Mouse (Mus musculus) heart, postnatal 0 days (tissue): ENCODE results near the gene Sox18. TPM values are rescaled to one million over a fixed set of nuclear protein-coding genes. Genes with fewer than 3 reads are reported as not detected.
A peak's percentile ranks its signal among the peaks of the same experiment; 100 is the strongest.

Experiments
- ATAC-seq: fragments of 200-750 bp; cut with Nextera tagmentation; 2 replicates; pipeline ENCODE4 v1.8.0; 2017; ENCODE audit warnings: low read depth, moderate number of reproducible peaks, moderate library complexity; ENCODE audit not compliant: insufficient read depth
- DNase-seq: peaks from one replicate; pipeline ENCODE4 v3.0.0-alpha.2; 2016; ENCODE audit warnings: low spot score
- H3K27ac ChIP-seq: fragments of 300-500 bp; sonication (generic); 2 replicates; pipeline ENCODE4 v1.5.1; 2014; ENCODE audit warnings: low read depth, mild to moderate bottlenecking
- H3K27me3 ChIP-seq: fragments of 300-500 bp; sonication (generic); 2 replicates; pipeline ENCODE4 v1.6.1; 2014; ENCODE audit warnings: low read length, mixed read lengths; ENCODE audit not compliant: control insufficient read depth, insufficient read depth
- H3K36me3 ChIP-seq: fragments of 300-500 bp; sonication (generic); replicated peaks from 2 replicates; pipeline ENCODE4 v1.6.1; 2014; ENCODE audit warnings: low read length, mixed read lengths; ENCODE audit not compliant: control insufficient read depth, insufficient read depth
- H3K4me1 ChIP-seq: fragments of 300-500 bp; sonication (generic); 2 replicates; pipeline ENCODE4 v1.6.1; 2014; ENCODE audit warnings: antibody characterized with exemption; ENCODE audit not compliant: control insufficient read depth, insufficient read depth
- H3K4me2 ChIP-seq: fragments of 300-500 bp; sonication (generic); 2 replicates; pipeline ENCODE4 v1.6.1; 2014; ENCODE audit warnings: low read depth, mild to moderate bottlenecking, low read length, moderate library complexity
- H3K4me3 ChIP-seq: fragments of 300-500 bp; sonication (generic); 2 replicates; pipeline ENCODE4 v1.5.1; 2014; ENCODE audit warnings: low read depth, low read length
- H3K9ac ChIP-seq: fragments of 300-500 bp; sonication (generic); replicated peaks from 2 replicates; pipeline ENCODE4 v1.6.1; 2014; ENCODE audit warnings: low read depth, low read length, mixed read lengths
- H3K9me3 ChIP-seq: fragments of 300-500 bp; sonication (generic); replicated peaks from 2 replicates; pipeline ENCODE4 v1.6.1; 2016; ENCODE audit warnings: low read length; ENCODE audit not compliant: control insufficient read depth
- CTCF ChIP-seq: IDR thresholded peaks from 2 replicates; pipeline ENCODE4 v1.5.1; 2016; ENCODE audit warnings: antibody characterized with exemption, control low read depth, low read depth
- EP300 ChIP-seq: IDR thresholded peaks from 2 replicates; pipeline ENCODE4 v1.6.1; 2016; ENCODE audit warnings: antibody characterized with exemption, low read depth
- polyA plus RNA-seq: library from polyadenylated mRNA; unstranded; fragments of >200 nt; fragmentation: Nextera tagmentation; extraction: Ambion mirVana; gene quantifications from 2 replicates; pipeline ENCODE4 v1.2.1, GENCODE M21; 2015
- total RNA-seq: library from RNA; depleted of rRNA; stranded (reverse); fragments of >200 nt; gene quantifications from 2 replicates; pipeline ENCODE4 v1.2.3, GENCODE M21; 2014; ENCODE audit warnings: low replicate concordance; rRNA removed

Sox18 gene
- total and polyA plus RNA-seq, 2 experiments from 2014 or later = 53.1 to 69.4 TPM

DNA sequence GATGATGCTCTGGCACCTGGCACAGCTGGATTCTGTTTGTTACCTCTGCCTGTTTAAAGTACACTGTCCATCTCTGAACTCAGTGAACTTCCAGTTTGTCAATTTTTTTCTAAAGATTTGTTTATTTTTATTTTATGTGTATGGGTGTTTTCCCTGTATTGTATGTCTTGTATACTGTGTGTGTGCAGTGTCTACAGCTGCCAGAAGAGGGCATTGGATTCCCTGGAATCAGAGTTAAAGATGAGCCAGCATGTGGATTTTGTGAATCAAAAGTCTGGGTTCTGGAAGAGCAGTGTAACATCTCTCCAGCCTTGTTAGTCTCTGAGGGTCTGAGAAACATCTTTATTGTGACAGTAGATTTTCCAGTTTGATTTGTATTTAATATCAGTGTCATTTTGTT, 48.0 kb downstream of the Sox18 start:
- DNase-seq = no peak

More for the DNA sequence above, 48.0 kb downstream of the Sox18 start:
- Histone ChIP-seq H3K4me3 (no peak overlapping the region), H3K27me3 (no peaks in the 10 kb centered on the region), H3K4me1 (no peaks in the 10 kb centered on the region), H3K9ac (no peak overlapping the region), H3K36me3 (peaks cover 50% of the 10 kb centered on the region), H3K27ac (no peak overlapping the region), H3K4me2 (no peak overlapping the region), H3K9me3 (no peaks in the 10 kb centered on the region)
- TF ChIP-seq CTCF = peak; percentile 49
- TF ChIP-seq EP300 = no peak
- no peak for ATAC-seq

Other genes with a start within 250 kb of the Sox18 start
- gene Zbtb46, start 212.2 kb downstream of the Sox18 start, total RNA-seq = 13.3 and 18.4 TPM in 2 replicates
- gene Zbtb46, start 212.2 kb downstream of the Sox18 start, polyA plus RNA-seq = 6.7 and 7.5 TPM in 2 replicates
- gene Abhd16b, start 178.4 kb downstream of the Sox18 start, total RNA-seq = not detected in 2 replicates
- 0.16 TPM in 1 of 2 replicates, not detected in the other for gene Abhd16b, start 178.4 kb downstream of the Sox18 start, polyA plus RNA-seq
- gene Tpd52l2, start 174.5 kb downstream of the Sox18 start, total RNA-seq = 58.2 and 82.3 TPM in 2 replicates
- 101 and 103 TPM in 2 replicates for gene Tpd52l2, start 174.5 kb downstream of the Sox18 start, polyA plus RNA-seq
- 146 and 190 TPM in 2 replicates for gene Dnajc5, start 151.2 kb downstream of the Sox18 start, total RNA-seq
- 60.0 and 72.6 TPM in 2 replicates for gene Dnajc5, start 151.2 kb downstream of the Sox18 start, polyA plus RNA-seq
- gene Uckl1, start 86.7 kb downstream of the Sox18 start, total RNA-seq = 80.0 and 156 TPM in 2 replicates
- gene Uckl1, start 86.7 kb downstream of the Sox18 start, polyA plus RNA-seq = 59.3 and 61.5 TPM in 2 replicates
- 18.5 and 23.4 TPM in 2 replicates for gene Prpf6, start 79.8 kb downstream of the Sox18 start, total RNA-seq
- gene Prpf6, start 79.8 kb downstream of the Sox18 start, polyA plus RNA-seq = 30.7 and 31.8 TPM in 2 replicates
- gene Zfp512b, start 78.8 kb downstream of the Sox18 start, total RNA-seq = 14.5 and 17.6 TPM in 2 replicates
- 13.3 and 16.2 TPM in 2 replicates for gene Zfp512b, start 78.8 kb downstream of the Sox18 start, polyA plus RNA-seq
- 3.6 and 8.0 TPM in 2 replicates for gene Samd10, start 72.4 kb downstream of the Sox18 start, total RNA-seq
- 6.9 and 7.7 TPM in 2 replicates for gene Samd10, start 72.4 kb downstream of the Sox18 start, polyA plus RNA-seq
- gene Gm29797, start 14.6 kb downstream of the Sox18 start, total RNA-seq = not detected in 2 replicates
- not detected in 2 replicates for gene Gm29797, start 14.6 kb downstream of the Sox18 start, polyA plus RNA-seq
- gene Tcea2, start 8.7 kb upstream of the Sox18 start, total RNA-seq = 19.6 and 21.9 TPM in 2 replicates
- gene Tcea2, start 8.7 kb upstream of the Sox18 start, polyA plus RNA-seq = 15.2 and 16.2 TPM in 2 replicates
- gene Rgs19, start 22.3 kb upstream of the Sox18 start, total RNA-seq = 12.4 and 72.1 TPM in 2 replicates
- 13.2 and 16.4 TPM in 2 replicates for gene Rgs19, start 22.3 kb upstream of the Sox18 start, polyA plus RNA-seq
- not detected in 2 replicates for gene Lkaaear1, start 26.8 kb upstream of the Sox18 start, total RNA-seq
- gene Lkaaear1, start 26.8 kb upstream of the Sox18 start, polyA plus RNA-seq = not detected in 2 replicates
- gene Oprl1, start 43.4 kb upstream of the Sox18 start, total RNA-seq = 0.77 and 8.1 TPM in 2 replicates
- 0.19 and 0.36 TPM in 2 replicates for gene Oprl1, start 43.4 kb upstream of the Sox18 start, polyA plus RNA-seq
- not detected in 2 replicates for gene Myt1, start 91.7 kb upstream of the Sox18 start, total RNA-seq
- not detected in 2 replicates for gene Myt1, start 91.7 kb upstream of the Sox18 start, polyA plus RNA-seq
- 18.3 and 40.2 TPM in 2 replicates for gene Pcmtd2, start 166.2 kb upstream of the Sox18 start, total RNA-seq
- 28.9 and 34.7 TPM in 2 replicates for gene Pcmtd2, start 166.2 kb upstream of the Sox18 start, polyA plus RNA-seq
- 9.3 and 15.3 TPM in 2 replicates for gene Polr3k, start 192.7 kb upstream of the Sox18 start, total RNA-seq
- gene Polr3k, start 192.7 kb upstream of the Sox18 start, polyA plus RNA-seq = 25.4 and 28.6 TPM in 2 replicates